Mouse (Mus musculus) midbrain, embryonic 15.5 days (tissue): Measurements from ENCODE around the gene Cab39l. TPM values are rescaled to one million over a fixed set of nuclear protein-coding genes. Genes with fewer than 3 reads are reported as not detected.

Source experiments
- ATAC-seq: fragments of 200-750 bp; cut with Nextera tagmentation; replicated peaks from 2 replicates; pipeline ENCODE4 v1.8.0; 2017; ENCODE audit warnings: moderate TSS enrichment
- H3K27ac ChIP-seq: fragments of 300-500 bp; sonication (generic); 2 replicates; pipeline ENCODE4 v1.5.1; 2015; ENCODE audit warnings: mild to moderate bottlenecking, inconsistent platforms
- H3K27me3 ChIP-seq: fragments of 300-500 bp; sonication (generic); replicated peaks from 2 replicates; pipeline ENCODE4 v1.6.1; 2015; ENCODE audit warnings: inconsistent platforms
- H3K36me3 ChIP-seq: fragments of 300-500 bp; sonication (generic); replicated peaks from 2 replicates; pipeline ENCODE4 v1.6.1; 2015; ENCODE audit warnings: inconsistent platforms
- H3K4me1 ChIP-seq: fragments of 300-500 bp; sonication (generic); 2 replicates; pipeline ENCODE4 v1.6.1; 2015; ENCODE audit warnings: inconsistent platforms
- H3K4me2 ChIP-seq: fragments of 300-500 bp; sonication (generic); 2 replicates; pipeline ENCODE4 v1.6.1; 2015; ENCODE audit warnings: inconsistent platforms, mild to moderate bottlenecking, moderate library complexity
- H3K4me3 ChIP-seq: fragments of 300-500 bp; sonication (generic); 2 replicates; pipeline ENCODE4 v1.5.1; 2015; ENCODE audit warnings: mild to moderate bottlenecking, inconsistent platforms
- H3K9ac ChIP-seq: fragments of 300-500 bp; sonication (generic); 2 replicates; pipeline ENCODE4 v1.6.1; 2015; ENCODE audit warnings: mild to moderate bottlenecking, inconsistent platforms
- H3K9me3 ChIP-seq: fragments of 300-500 bp; sonication (generic); 2 replicates; pipeline ENCODE4 v1.6.1; 2016; ENCODE audit warnings: inconsistent platforms
- WGBS: fragments of 180-500 bp; shearing (Covaris S2); methylation state at CpG from one replicate; pipeline ENCODE4 v1.1.7; 2015; ENCODE audit warnings: mixed read lengths; 5-methylcytosine and 5-hydroxymethylcytosine counted together
- polyA plus RNA-seq: library from polyadenylated mRNA; unstranded; fragments of >200 nt; fragmentation: Nextera tagmentation; extraction: Ambion mirVana; gene quantifications from 2 replicates; pipeline ENCODE4 v1.2.1, GENCODE M21; 2015

Gene Cab39l
- polyA plus RNA-seq, 1 experiment from 2014 or later, result 19.0 TPM

- H3K27me3 ChIP-seq, result no peaks in the 10 kb centered on the region
- 85% methylated on average over 5 of the region's 5 CpGs for WGBS
- ATAC-seq, result no peak
Measured at GRCm38 (mm10) chr14:59525843-59526242, 85.1 kb downstream of the Cab39l start.

GRCm38 (mm10) chr14:59530801-59531200, 90.0 kb downstream of the Cab39l start:
- 94% methylated on average over 1 of the region's 1 CpGs for WGBS
- no peak for ATAC-seq
- Histone ChIP-seq H3K27ac (no peak overlapping the region), H3K27me3 (no peaks in the 10 kb centered on the region), H3K4me3 (no peak overlapping the region), H3K9me3 (no peaks in the 10 kb centered on the region), H3K4me2 (no peak overlapping the region), H3K36me3 (no peaks in the 10 kb centered on the region), H3K9ac (no peak overlapping the region), H3K4me1 (no peaks in the 10 kb centered on the region)

More at GRCm38 (mm10) chr14:59525843-59526242, 85.1 kb downstream of the Cab39l start:
- Histone ChIP-seq H3K9me3 (no peaks in the 10 kb centered on the region), H3K4me2 (no peak overlapping the region), H3K36me3 (no peaks in the 10 kb centered on the region), H3K27ac (no peak overlapping the region), H3K4me3 (no peak overlapping the region), H3K9ac (no peak overlapping the region), H3K4me1 (no peaks in the 10 kb centered on the region)

GRCm38 (mm10) chr14:59532986-59533385, 92.2 kb downstream of the Cab39l start:
- Histone ChIP-seq H3K36me3 (no peaks in the 10 kb centered on the region), H3K4me1 (no peaks in the 10 kb centered on the region), H3K27me3 (no peaks in the 10 kb centered on the region), H3K9ac (no peak overlapping the region), H3K4me2 (no peak overlapping the region), H3K27ac (no peak overlapping the region), H3K9me3 (no peaks in the 10 kb centered on the region), H3K4me3 (no peak overlapping the region)
- WGBS, result 76% methylated on average over 1 of the region's 1 CpGs
- ATAC-seq, result no peak

GRCm38 (mm10) chr14:59533908-59534307, 93.1 kb downstream of the Cab39l start:
- Histone ChIP-seq H3K36me3 (no peaks in the 10 kb centered on the region), H3K4me3 (no peak overlapping the region), H3K4me2 (no peak overlapping the region), H3K4me1 (no peaks in the 10 kb centered on the region), H3K9ac (no peak overlapping the region), H3K9me3 (no peaks in the 10 kb centered on the region), H3K27ac (no peak overlapping the region), H3K27me3 (no peaks in the 10 kb centered on the region)
- no peak for ATAC-seq

GRCm38 (mm10) chr14:59537829-59538432, 97.2 kb downstream of the Cab39l start:
- Histone ChIP-seq H3K4me2 (no peak overlapping the region), H3K36me3 (no peaks in the 10 kb centered on the region), H3K27me3 (no peaks in the 10 kb centered on the region), H3K27ac (no peak overlapping the region), H3K9me3 (no peaks in the 10 kb centered on the region), H3K4me1 (no peaks in the 10 kb centered on the region), H3K4me3 (no peak overlapping the region), H3K9ac (no peak overlapping the region)
- no peak for ATAC-seq
- 90% methylated on average over 4 of the region's 4 CpGs for WGBS

GRCm38 (mm10) chr14:59540230-59540629, 99.5 kb downstream of the Cab39l start:
- H3K27me3 ChIP-seq, result no peaks in the 10 kb centered on the region
- no peaks in the 10 kb centered on the region for H3K36me3 ChIP-seq
- H3K27ac ChIP-seq, result no peak overlapping the region
- no peak overlapping the region for H3K4me3 ChIP-seq
- H3K4me2 ChIP-seq, result no peak overlapping the region
- WGBS, result 87% methylated on average over 2 of the region's 2 CpGs
- no peak overlapping the region for H3K9ac ChIP-seq
- no peak for ATAC-seq
- no peaks in the 10 kb centered on the region for H3K4me1 ChIP-seq
- H3K9me3 ChIP-seq, result no peaks in the 10 kb centered on the region

GRCm38 (mm10) chr14:59540761-59541160, 100.0 kb downstream of the Cab39l start:
- no peaks in the 10 kb centered on the region for H3K36me3 ChIP-seq
- no peaks in the 10 kb centered on the region for H3K9me3 ChIP-seq
- ATAC-seq, result no peak
- no peak overlapping the region for H3K4me3 ChIP-seq
- no peak overlapping the region for H3K9ac ChIP-seq
- no peak overlapping the region for H3K4me2 ChIP-seq
- H3K4me1 ChIP-seq, result no peaks in the 10 kb centered on the region
- WGBS, result 84% methylated on average over 6 of the region's 6 CpGs
- H3K27ac ChIP-seq, result no peak overlapping the region
- H3K27me3 ChIP-seq, result no peaks in the 10 kb centered on the region

- no peak for ATAC-seq
- no peak overlapping the region for H3K4me3 ChIP-seq
- H3K4me1 ChIP-seq, result no peaks in the 10 kb centered on the region
- H3K27me3 ChIP-seq, result no peaks in the 10 kb centered on the region
- H3K9ac ChIP-seq, result no peak overlapping the region
- H3K4me2 ChIP-seq, result no peak overlapping the region
- no peak overlapping the region for H3K27ac ChIP-seq
- H3K36me3 ChIP-seq, result no peaks in the 10 kb centered on the region
- WGBS, result 87% methylated on average over 3 of the region's 3 CpGs
- no peaks in the 10 kb centered on the region for H3K9me3 ChIP-seq
Measured at GRCm38 (mm10) chr14:59543158-59543826, 102.5 kb downstream of the Cab39l start.

- Histone ChIP-seq H3K4me2 (no peak overlapping the region), H3K27me3 (no peaks in the 10 kb centered on the region), H3K4me1 (no peaks in the 10 kb centered on the region), H3K27ac (no peak overlapping the region), H3K4me3 (no peak overlapping the region), H3K9me3 (no peaks in the 10 kb centered on the region), H3K36me3 (no peaks in the 10 kb centered on the region), H3K9ac (no peak overlapping the region)
- WGBS, result 75% methylated on average over 5 of the region's 5 CpGs
- no peak for ATAC-seq
Measured at GRCm38 (mm10) chr14:59543956-59544355, 103.2 kb downstream of the Cab39l start.

GRCm38 (mm10) chr14:59546162-59546880, 105.5 kb downstream of the Cab39l start:
- no peak overlapping the region for H3K9ac ChIP-seq
- 87% methylated on average over 7 of the region's 7 CpGs for WGBS
- ATAC-seq, result no peak
- H3K4me1 ChIP-seq, result no peaks in the 10 kb centered on the region
- H3K4me2 ChIP-seq, result no peak overlapping the region
- no peaks in the 10 kb centered on the region for H3K36me3 ChIP-seq
- no peaks in the 10 kb centered on the region for H3K9me3 ChIP-seq
- no peaks in the 10 kb centered on the region for H3K27me3 ChIP-seq
- no peak overlapping the region for H3K4me3 ChIP-seq
- H3K27ac ChIP-seq, result no peak overlapping the region

- ATAC-seq, result no peak
- WGBS, result 65% methylated on average over 5 of the region's 5 CpGs
Measured at GRCm38 (mm10) chr14:59547530-59547929, 106.8 kb downstream of the Cab39l start.

GRCm38 (mm10) chr14:59548532-59548931, 107.8 kb downstream of the Cab39l start:
- H3K4me1 ChIP-seq, result no peaks in the 10 kb centered on the region
- no peak overlapping the region for H3K4me3 ChIP-seq
- no peak for ATAC-seq
- WGBS, result 61% methylated on average over 2 of the region's 2 CpGs
- H3K27ac ChIP-seq, result no peak overlapping the region
- H3K36me3 ChIP-seq, result no peaks in the 10 kb centered on the region
- no peak overlapping the region for H3K4me2 ChIP-seq
- H3K9ac ChIP-seq, result no peak overlapping the region
- H3K27me3 ChIP-seq, result no peaks in the 10 kb centered on the region
- H3K9me3 ChIP-seq, result no peaks in the 10 kb centered on the region

More at GRCm38 (mm10) chr14:59547530-59547929, 106.8 kb downstream of the Cab39l start:
- no peaks in the 10 kb centered on the region for H3K36me3 ChIP-seq
- H3K9me3 ChIP-seq, result no peaks in the 10 kb centered on the region
- no peak overlapping the region for H3K9ac ChIP-seq
- no peak overlapping the region for H3K4me3 ChIP-seq
- no peak overlapping the region for H3K27ac ChIP-seq
- no peak overlapping the region for H3K4me2 ChIP-seq
- H3K27me3 ChIP-seq, result no peaks in the 10 kb centered on the region
- no peaks in the 10 kb centered on the region for H3K4me1 ChIP-seq
